Mouse (Mus musculus) cerebellum, adult 9-10 months (tissue): ENCODE results near the gene Gjb6.

Experiments
- DNase-seq: peaks from one replicate; pipeline ENCODE4 v3.0.0; 2022

Gene Gjb6

DNA sequence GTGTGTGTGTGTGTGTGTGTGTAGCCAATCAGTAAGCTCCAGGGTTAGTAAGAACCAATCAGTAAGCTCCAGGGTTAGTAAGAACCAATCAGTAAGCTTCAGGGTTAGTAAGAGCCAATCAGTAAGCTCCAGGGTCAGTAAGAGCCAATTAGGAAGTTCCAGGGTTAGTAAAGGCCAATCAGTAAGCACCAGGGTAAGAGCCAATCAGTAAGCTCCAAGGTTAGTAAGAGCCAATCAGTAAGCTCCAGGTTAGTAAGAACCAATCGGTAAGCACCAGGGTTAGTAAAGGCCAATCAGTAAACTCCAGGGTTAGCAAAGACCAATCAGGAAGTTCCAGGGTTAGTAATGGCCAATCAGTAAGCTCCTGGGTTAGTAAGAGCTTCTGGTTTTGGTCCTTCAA, 50.5 kb downstream of the Gjb6 start:
- no peak for DNase-seq

DNA sequence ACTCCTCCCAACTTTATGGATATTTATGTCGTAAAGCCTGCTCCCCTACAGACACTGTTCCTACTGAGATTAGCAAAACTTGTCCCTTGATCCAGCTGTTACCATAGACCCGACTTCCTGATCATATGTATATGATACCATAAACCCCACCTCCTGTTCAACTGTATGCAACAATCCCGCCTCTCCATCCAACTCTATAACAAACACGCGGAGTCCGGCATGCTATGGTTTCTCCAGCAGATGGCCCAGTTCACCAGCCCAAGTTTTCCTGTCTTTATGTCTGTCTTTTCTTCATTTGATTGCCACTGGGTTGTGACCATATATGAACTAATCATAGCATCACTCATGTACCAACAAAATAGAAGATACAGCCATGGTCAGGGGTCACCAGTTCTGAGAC, 57.9 kb downstream of the Gjb6 start:
- DNase-seq = no peak
